Mouse (Mus musculus) CH12.LX (cell line): Measurements from ENCODE around the gene Fam133b.

Experiments
- CHD2 ChIP-seq: IDR thresholded peaks from 2 replicates; pipeline ENCODE4 v1.6.1; 2011; ENCODE audit warnings: low read length, improper control_type of control experiment
- CTCF ChIP-seq, 2 experiments: IDR thresholded peaks in 1 of 2; conservative IDR thresholded peaks in 1 of 2; 2 replicates each; pipeline ENCODE4 v1.5.1; 2011 to 2012; ENCODE audit warnings: low read depth in 2 of 2, low read length in 2 of 2, improper control_type of control experiment in 1 of 2, inconsistent platforms in 1 of 2, mild to moderate bottlenecking in 1 of 2, moderate library complexity in 1 of 2
- E2F4 ChIP-seq: IDR thresholded peaks from 2 replicates; pipeline ENCODE4 v1.6.1; 2011; ENCODE audit warnings: low read depth, low read length, improper control_type of control experiment; ENCODE audit not compliant: insufficient replicate concordance
- EP300 ChIP-seq: IDR thresholded peaks from 2 replicates; pipeline ENCODE4 v1.6.1; 2011; ENCODE audit warnings: low read length, improper control_type of control experiment
- KAT2A ChIP-seq: IDR thresholded peaks from 2 replicates; pipeline ENCODE4 v1.6.1; 2012; ENCODE audit warnings: low read length, improper control_type of control experiment, inconsistent platforms; ENCODE audit not compliant: insufficient replicate concordance
- MAFK ChIP-seq: IDR thresholded peaks from 2 replicates; pipeline ENCODE4 v1.6.1; 2011; ENCODE audit warnings: low read length, improper control_type of control experiment; ENCODE audit not compliant: insufficient replicate concordance
- MXI1 ChIP-seq: IDR thresholded peaks from 2 replicates; pipeline ENCODE4 v1.6.1; 2011; ENCODE audit warnings: mild to moderate bottlenecking, low read depth, low read length, improper control_type of control experiment
- NRF1 ChIP-seq: IDR thresholded peaks from 2 replicates; pipeline ENCODE4 v1.6.1; 2014; ENCODE audit warnings: low read depth, mild to moderate bottlenecking, inconsistent platforms, low read length, improper control_type of control experiment, moderate library complexity
- POLR2A ChIP-seq: IDR thresholded peaks from 2 replicates; pipeline ENCODE4 v1.6.1; 2011; ENCODE audit warnings: low read depth, mild to moderate bottlenecking, improper control_type of control experiment, low read length
- ZMIZ1 ChIP-seq: IDR thresholded peaks from 2 replicates; pipeline ENCODE4 v1.6.1; 2012; ENCODE audit warnings: low read depth, mild to moderate bottlenecking, inconsistent platforms, low read length, improper control_type of control experiment

GRCm38 (mm10) chr5:3541871-3542270 lies 1.8 kb upstream of the Fam133b start:
- TF ChIP-seq EP300 (no peak), NRF1 (no peak), MXI1 (no peak), KAT2A (no peak), ZMIZ1 (no peak), CTCF (conservative IDR thresholded peaks at IDR 0.05 in 1 of 2, IDR thresholded peaks at IDR 0.05 in 1 of 2; ENCODE audit: low read depth in 2 of 2, low read length in 2 of 2) (no peak), POLR2A (no peak), MAFK (no peak), E2F4 (no peak), CHD2 (no peak)
